Mouse (Mus musculus): ENCODE measurements around the gene Hspg2.
"Not testable (repeated sequence)": the region's sequence is repeated elsewhere in the genome, so short reads cannot be mapped to it uniquely, and the experiment has no call there.

Hspg2 gene

DNA sequence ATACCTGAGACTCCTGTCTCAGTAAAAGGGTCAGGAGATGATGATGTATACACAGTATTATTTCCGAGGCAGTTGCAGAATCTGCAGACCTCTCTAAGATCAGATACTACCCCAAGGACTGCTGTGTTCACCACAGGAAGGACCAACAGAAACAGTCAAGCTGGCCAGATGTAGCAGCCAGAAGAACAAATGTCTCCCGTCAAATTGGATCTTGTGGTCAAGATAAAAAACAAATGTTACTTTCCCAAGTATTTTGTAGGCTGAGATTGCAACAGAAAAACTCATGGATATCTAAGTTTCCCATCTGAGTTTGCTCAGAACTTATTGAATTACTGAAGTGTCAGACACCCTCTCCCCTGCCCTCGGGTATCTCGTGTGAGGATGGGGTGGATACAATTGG, 111.2 kb downstream of the Hspg2 start:
- no peak for DNase-seq

DNA sequence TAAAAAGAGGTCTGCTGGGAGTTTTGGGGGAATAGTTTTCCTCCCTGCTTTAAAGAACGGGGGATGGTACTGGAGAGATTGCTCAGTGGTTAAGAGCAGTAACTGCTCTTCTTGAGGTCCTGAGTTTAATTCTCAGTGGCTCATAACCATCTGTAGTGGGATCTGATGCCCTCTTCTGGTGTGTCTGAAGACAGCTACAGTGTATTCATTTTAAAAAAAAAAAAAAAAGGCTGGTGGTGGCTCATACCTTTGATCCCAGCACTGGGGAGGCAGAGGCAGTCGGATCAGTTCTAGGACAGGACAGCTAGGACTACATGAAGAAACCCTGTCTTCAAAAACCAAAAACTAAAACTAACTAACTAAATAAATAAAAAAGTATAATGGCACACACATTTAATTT, 111.7 kb downstream of the Hspg2 start:
- DNase-seq, result no peak

DNA sequence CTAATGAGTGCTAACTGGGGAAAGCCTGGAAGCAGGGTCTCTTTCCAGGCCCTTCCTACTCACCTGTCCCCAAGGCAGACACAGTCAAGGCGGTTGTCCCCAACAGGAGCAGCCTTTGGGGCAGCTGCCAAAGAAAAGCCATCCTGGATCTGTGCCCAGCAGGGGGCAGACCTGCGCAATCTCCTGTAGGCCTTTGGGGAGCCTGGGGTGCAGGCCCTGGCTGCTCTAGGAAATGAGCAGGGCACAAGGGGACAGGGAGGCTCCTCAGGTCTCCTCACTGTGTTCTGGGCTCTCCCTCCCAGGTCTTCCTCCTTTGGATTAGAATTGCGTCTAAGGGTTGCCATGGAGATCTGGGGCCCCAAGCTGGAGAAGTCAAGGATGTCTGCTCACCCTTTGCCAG, 113.2 kb downstream of the Hspg2 start:
- DNase-seq, result peak; percentile 42

DNA sequence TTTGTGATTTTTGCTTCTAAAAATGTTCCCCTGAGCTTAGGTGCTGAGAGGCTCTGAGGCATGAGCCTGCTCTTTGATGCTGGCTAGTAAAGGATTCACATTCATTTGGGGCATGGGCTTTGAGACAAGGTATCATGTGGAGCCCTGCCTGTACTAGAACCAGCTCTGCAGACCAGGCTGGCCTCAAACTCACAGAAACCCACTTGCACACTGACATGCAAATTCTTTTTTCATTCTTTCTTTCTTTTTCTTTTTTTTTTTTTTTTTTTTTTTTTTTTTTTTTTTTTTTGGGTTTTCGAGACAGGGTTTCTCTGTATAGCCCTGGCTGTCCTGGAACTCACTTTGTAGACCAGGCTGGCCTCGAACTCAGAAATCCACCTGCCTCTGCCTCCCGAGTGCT, 120.5 kb downstream of the Hspg2 start:
- not testable (repeated sequence) for DNase-seq

- DNase-seq, result no peak
These were observed 121.0 kb downstream of the Hspg2 start for GRCm38 (mm10) chr4:137589586-137589985.

GRCm38 (mm10) chr4:137590961-137591360, 122.4 kb downstream of the Hspg2 start:
- no peak for DNase-seq

DNA sequence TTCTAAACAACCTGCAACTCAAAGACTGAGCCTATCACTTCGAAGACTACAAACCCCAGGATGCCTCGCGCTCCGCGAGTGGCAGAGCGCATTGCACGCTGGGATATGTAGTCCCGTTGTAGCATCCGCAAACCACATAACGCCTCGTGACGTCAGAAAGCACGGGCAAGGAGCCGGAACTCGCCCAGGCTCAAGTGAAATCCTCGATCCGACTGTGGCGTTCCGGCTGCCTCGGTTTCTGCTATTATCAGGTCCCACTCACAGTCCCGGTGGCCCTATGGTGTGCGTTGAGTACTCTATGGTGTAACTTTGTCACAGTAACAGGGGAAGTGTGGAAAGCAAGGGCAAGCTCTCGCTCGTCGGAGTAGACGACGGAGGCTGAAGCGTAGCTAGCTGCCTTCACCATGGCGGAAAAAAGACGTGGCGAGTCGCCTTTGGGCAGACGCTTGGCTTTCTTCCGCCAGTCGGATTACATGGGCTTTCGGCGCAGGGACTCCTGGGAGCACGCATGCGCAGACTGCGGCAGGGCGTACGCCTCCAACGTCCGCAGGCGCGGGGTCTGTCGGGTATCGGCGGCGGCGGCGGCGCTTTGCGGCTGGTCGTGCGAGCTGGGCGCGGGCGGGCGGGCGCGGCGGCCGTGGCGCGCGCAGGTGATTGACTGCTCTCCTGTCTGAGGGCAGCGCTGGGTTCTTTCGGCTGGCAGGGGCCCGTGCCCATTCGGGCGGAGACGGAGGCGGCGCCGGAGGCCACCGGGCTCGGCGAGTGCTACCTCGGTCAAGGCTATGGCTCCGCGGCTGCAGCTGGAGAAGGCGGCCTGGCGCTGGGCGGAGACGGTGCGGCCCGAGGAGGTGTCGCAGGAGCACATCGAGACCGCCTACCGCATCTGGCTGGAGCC, 125.3 kb downstream of the Hspg2 start, which contains the start of gene Usp48:
Gene Usp48 (plus strand): TSS at position 155 of the 895 bp plus-strand sequence.
- peak; percentile 99 for DNase-seq

DNA sequence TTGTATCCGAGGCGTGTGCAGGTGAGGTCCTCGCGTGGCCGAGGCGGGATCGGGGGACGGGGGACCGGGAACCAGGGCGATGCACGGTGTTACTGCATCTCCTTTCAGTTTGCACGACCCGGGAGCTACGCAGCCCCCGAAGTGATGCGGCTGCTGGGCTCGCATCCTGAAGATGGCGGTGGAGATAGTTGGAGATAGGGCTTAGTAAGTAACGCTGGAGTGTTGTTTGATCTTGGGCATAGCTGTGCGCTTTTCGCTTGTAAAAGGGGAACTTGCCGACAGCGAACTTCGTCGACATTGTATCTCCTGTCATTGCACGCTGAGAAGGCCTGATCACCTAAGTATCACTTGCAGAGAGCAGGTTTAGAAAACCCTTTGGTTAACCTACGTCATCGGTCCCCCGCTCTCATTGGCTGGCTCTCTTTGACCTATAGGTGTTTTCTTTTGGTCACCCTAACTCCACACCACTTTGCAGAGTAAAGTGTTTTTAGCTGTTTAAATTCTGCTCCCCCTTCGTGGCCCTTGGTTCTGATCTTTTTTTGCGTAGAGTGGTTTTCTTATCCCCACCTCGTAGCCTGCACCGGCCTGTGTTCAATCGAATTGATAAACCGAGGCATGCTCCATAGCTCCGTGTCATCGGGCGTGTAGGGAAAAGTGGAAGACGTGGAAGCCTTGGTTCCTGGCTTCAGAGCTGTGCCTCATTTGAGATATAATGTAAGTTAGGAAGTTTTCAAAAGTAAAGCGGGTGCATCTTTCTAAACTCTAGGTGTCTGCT, 126.1 kb downstream of the Hspg2 start:
- DNase-seq, result no peak

DNA sequence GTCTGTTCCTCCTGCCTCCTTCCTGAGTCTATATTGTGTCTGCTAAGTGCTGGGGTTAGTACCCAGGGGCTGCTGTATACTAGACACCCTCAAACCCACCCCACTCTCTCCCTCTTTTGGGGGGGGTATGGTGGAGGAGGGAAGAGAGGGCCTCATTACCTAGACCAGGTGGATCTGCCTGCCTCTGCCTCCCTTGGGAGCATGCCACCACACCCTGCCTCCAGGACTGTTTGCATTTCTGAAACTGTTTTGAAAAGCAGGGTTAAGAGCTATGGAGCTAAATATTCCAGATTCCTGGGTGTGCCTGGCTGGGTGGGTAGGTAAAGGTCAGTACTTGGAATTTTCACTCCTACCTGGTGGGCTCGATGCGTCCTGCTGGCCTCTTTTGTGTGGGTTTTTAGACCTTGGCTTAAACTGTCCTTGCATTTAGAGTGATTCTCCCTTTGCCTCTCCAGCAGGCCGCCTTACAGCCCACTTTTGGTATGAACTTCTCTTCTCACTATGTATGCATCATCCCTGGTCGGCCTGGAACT, 128.6 kb downstream of the Hspg2 start:
- no peak for DNase-seq

DNA sequence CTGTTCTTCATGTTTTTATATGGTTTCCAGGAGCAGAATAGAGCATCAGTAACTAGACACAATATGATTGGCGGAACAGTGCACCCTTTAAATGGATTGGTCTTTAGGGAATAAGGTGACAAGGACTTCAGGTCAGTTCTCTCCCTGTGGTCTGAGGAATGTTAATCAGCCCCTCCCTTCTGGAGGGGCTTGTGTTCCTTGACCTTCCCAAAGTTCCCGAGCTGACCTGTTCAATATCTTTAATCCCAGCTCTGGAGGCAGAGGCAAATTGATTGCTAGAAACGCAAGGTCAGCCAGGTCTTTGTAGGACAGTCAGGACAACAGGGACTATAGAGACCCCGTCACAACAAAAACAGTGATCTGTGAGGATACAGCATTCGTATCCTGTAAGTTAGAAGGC, 130.0 kb downstream of the Hspg2 start:
- DNase-seq, result no peak

- no peak for DNase-seq
These were observed 135.0 kb downstream of the Hspg2 start for GRCm38 (mm10) chr4:137603449-137604171.

DNA sequence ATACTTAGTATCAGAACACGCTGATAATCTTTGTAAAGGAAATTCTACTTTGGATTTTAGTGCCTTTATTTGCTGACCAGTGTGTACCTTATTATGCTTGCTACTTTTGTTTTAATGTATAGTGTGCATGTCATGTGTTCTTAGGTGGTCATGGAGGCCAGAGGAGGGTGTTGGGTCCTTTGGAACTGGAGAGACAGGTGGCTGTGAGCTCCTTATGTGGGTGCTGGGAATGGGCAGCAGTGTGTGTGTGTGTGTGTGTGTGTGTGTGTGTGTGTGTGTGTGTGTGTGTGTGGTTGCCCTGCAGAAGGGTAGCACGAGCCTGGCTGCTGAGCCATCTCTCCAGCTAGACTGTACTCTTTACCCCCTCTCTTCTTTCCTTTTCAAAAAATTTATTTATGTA, 138.5 kb downstream of the Hspg2 start:
- no peak for DNase-seq

- no peak for DNase-seq
These were observed 140.7 kb downstream of the Hspg2 start for GRCm38 (mm10) chr4:137609281-137609680.

DNA sequence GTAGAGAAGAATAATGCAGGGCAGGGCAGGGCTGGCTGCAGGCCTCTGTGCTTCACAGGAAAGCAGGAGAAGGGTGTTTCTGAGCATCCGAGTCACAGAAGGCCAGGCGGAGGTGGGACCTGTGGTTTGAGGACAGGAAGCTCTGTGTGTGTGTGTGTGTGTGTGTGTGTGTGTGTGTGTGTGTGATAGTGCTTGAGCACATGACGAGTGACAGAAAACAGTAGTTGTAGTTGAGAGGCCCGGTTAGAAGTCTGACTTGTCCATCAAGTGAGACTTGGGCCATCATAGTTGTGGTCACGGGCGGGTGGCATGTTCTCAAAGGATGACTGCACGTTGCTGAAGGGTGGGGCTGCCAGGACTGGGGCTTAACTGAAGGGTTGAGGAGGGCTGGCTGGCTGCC, 141.1 kb downstream of the Hspg2 start:
- no peak for DNase-seq

DNA sequence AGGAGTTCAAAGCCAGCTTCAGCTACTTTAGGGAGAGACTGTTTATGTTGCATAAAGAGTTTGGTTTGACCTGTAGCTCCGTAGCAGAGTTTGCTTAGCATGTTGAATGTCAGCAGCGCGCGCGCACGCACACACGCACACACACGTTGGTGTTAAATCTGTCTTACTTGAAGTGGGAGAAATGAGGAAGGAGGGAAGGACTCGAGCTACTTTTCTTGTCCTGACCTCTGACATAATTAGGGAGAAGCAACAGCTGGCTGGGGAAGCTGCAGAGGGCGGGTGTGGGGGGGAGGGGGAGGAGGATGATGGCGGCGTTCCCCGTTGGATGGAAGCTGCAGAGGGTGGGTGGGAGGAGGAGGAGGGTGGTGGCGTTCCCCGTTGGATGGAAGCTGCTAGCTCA, 141.7 kb downstream of the Hspg2 start:
- no peak for DNase-seq
